Mouse (Mus musculus) frontal cortex, adult 2 months (tissue): Measurements from ENCODE around the gene Sema3a. TPM values are rescaled to one million over a fixed set of nuclear protein-coding genes. Genes with fewer than 3 reads are reported as not detected.

Experiments used
- DNase-seq, 2 experiments: peaks; one replicate each; pipeline ENCODE4 v3.0.0; 2022; ENCODE audit warnings: low spot score in 1 of 2; ENCODE audit errors: extremely low spot score in 1 of 2
- polyA plus RNA-seq: library from polyadenylated mRNA; depleted of rRNA; stranded (reverse); fragments of >200 nt; gene quantifications from 2 replicates; pipeline ENCODE4 v1.2.3, GENCODE M21; 2012

Sema3a gene
- polyA plus RNA-seq, 1 experiment = 10.3 TPM

GRCm38 (mm10) chr5:13630692-13631091, 505.5 kb downstream of the Sema3a start:
- DNase-seq = no peak

- DNase-seq = no peak
These were observed 511.0 kb downstream of the Sema3a start for GRCm38 (mm10) chr5:13636237-13636636.
